Mouse (Mus musculus): ENCODE results near the gene Rhox4a2. TPM values are rescaled to one million over a fixed set of nuclear protein-coding genes. Genes with fewer than 3 reads are reported as not detected.
"Not testable (repeated sequence)": the region's sequence is repeated elsewhere in the genome, so short reads cannot be mapped to it uniquely, and the experiment has no call there.

The Rhox4a2 gene
- total RNA-seq (2022), result not detected

DNA sequence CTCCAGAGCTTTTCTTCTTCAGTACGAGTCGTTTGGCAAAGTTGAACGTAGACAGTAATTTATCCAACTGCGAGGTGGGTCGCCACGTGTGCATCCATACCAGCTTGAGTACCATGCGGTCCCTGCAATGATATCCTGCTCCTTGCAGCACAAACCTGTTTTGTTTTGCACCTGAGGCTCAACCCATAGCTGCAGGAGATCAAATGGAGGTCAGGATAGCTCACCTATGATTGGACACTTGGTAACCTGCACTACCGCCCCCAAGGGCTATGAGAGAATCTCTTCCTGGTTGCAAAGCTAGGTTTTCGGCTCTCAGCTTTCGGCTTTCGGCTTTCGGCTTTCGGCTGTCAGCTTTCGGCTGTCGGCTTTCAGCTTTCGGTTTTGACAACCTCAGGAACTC, at the start of gene Rhox4a2:
Gene Rhox4a2, plus strand, starts transcription at position 301 of the 400 bp plus-strand sequence.
- not testable (repeated sequence) for DNase-seq (ENCODE audit: low spot score)

- not testable (repeated sequence) for DNase-seq (ENCODE audit: low spot score)
Observed at GRCm38 (mm10) chrX:37379728-37380127, 10.9 kb upstream of the Rhox4a2 start, which contains the start of gene Rhox3a2. Gene Rhox3a2, plus strand, starts transcription at chrX:37380028.

GRCm38 (mm10) chrX:37411767-37412166, 21.1 kb downstream of the Rhox4a2 start, which contains the start of gene Rhox2b:
Gene Rhox2b, plus strand, starts transcription at chrX:37412067.
- DNase-seq (ENCODE audit: low spot score), result not testable (repeated sequence)

- not testable (repeated sequence) for DNase-seq (ENCODE audit: low spot score)
Observed at GRCm38 (mm10) chrX:37432194-37432593, 41.5 kb downstream of the Rhox4a2 start, which contains the start of gene Rhox4b. Gene Rhox4b, plus strand, starts transcription at chrX:37432494.

Other genes starting within 250 kb of the Rhox4a2 start
- not detected for gene Akap14, start 222.0 kb upstream of the Rhox4a2 start, total RNA-seq (2022)
- gene Ndufa1, start 199.7 kb upstream of the Rhox4a2 start, total RNA-seq (2022), result 1,000 to 10,000 TPM in 1 of 4 experiments, 100 to 1,000 TPM in 3; 768 to 1,020 (median 863) TPM
- gene Rnf113a1, start 199.6 kb upstream of the Rhox4a2 start, total RNA-seq (2022), result 1 to 10 TPM; 1.4 to 2.1 (median 1.8) TPM
- not detected for gene Gm9, start 179.8 kb upstream of the Rhox4a2 start, total RNA-seq (2022)
- not detected for gene Rhox1, start 168.6 kb upstream of the Rhox4a2 start, total RNA-seq (2022)
- gene Rhox2a, start 145.9 kb upstream of the Rhox4a2 start, total RNA-seq (2022), result not detected
- gene Rhox3a, start 140.9 kb upstream of the Rhox4a2 start, total RNA-seq (2022), result not detected
- gene Rhox4a, start 125.5 kb upstream of the Rhox4a2 start, total RNA-seq (2022), result not detected
- gene Rhox3a2, start 10.8 kb upstream of the Rhox4a2 start, total RNA-seq (2022), result not detected
- gene Rhox2b, start 21.2 kb downstream of the Rhox4a2 start, total RNA-seq (2022), result not detected
- gene Rhox4b, start 41.6 kb downstream of the Rhox4a2 start, total RNA-seq (2022), result not detected
- under 1 TPM in 1 of 4 experiments, not detected in 3; 0.85 TPM for gene Rhox2c, start 62.8 kb downstream of the Rhox4a2 start, total RNA-seq (2022)
- gene Rhox3c, start 67.7 kb downstream of the Rhox4a2 start, total RNA-seq (2022), result not detected
- gene Rhox4c, start 89.5 kb downstream of the Rhox4a2 start, total RNA-seq (2022), result not detected
- gene Rhox2d, start 102.6 kb downstream of the Rhox4a2 start, total RNA-seq (2022), result not detected
- not detected for gene Rhox4d, start 123.5 kb downstream of the Rhox4a2 start, total RNA-seq (2022)
- not detected for gene Rhox2e, start 139.6 kb downstream of the Rhox4a2 start, total RNA-seq (2022)
- not detected for gene Rhox3e, start 151.2 kb downstream of the Rhox4a2 start, total RNA-seq (2022)
- gene Rhox4e, start 166.6 kb downstream of the Rhox4a2 start, total RNA-seq (2022), result not detected
- gene Rhox2f, start 180.6 kb downstream of the Rhox4a2 start, total RNA-seq (2022), result not detected
- gene Rhox3f, start 190.1 kb downstream of the Rhox4a2 start, total RNA-seq (2022), result not detected
- gene Rhox4f, start 216.9 kb downstream of the Rhox4a2 start, total RNA-seq (2022), result not detected
- not detected for gene Rhox3g, start 237.8 kb downstream of the Rhox4a2 start, total RNA-seq (2022)